ENCODE assay signal across 24 mouse cellular contexts in genomic region chr14:26525955-26526354, GRCm38 (mm10). TPM values are rescaled to one million over a fixed set of nuclear protein-coding genes. Genes with fewer than 3 reads are reported as not detected.
DNase-seq lines count a peak whose midpoint lies in the region; TF ChIP-seq lines count a peak whose summit lies in the region.
"Had no signal": no experiment of that assay in that cellular context is flagged by ENCODE, and none has a peak within 500 bp of the region (broad histone marks: within the 10 kb centered on the region; RNA-seq: fewer than 3 reads in every experiment).

No protein-coding gene starts in this region.

- peak; percentile 34 for DNase-seq in kidney, adult 2 months
- DNase-seq in kidney, adult 8-10 months: no peak
- DNase-seq in A20 (ENCODE audit: low read depth, low spot score): peak; percentile 32
- peak; percentile 48 for DNase-seq in R1 (ENCODE audit: low read depth, low spot score)
- DNase-seq in right cerebral cortex, adult 18-20 months: no peak
- no peak for DNase-seq in left cerebral cortex, adult 11 months (ENCODE audit: low spot score)
- DNase-seq: adrenal gland, adult 2 months; adrenal gland, postnatal 14 days; cerebellum, adult 11-12 months; cerebellum, adult 8-10 months; cerebellum, postnatal 10 days; cerebellum, postnatal 36 days; embryo, embryonic 11 days; gastrocnemius, postnatal 25 days; heart, adult 2 months had no signal

- 39% methylated on average over 3 of the region's 3 CpGs for WGBS in kidney, adult 2 months

- no peak for TF ChIP-seq CTCF in kidney, adult 2 months (conservative IDR thresholded peaks at IDR 0.05; ENCODE audit: insufficient read depth, insufficient read length, low read depth, low read length)

- peaks cover 35% of the 10 kb centered on the region for H3K4me1 ChIP-seq in kidney, adult 2 months (ENCODE audit: control insufficient read depth, insufficient read depth, low read length)

- TF ChIP-seq POLR2A in kidney, adult 2 months (IDR thresholded peaks at IDR 0.05; ENCODE audit: low read depth, low read length): no peak

- H3K27ac ChIP-seq in kidney, adult 2 months (ENCODE audit: insufficient read depth, low read depth, low read length): no peak overlapping the region
- H3K27ac ChIP-seq: embryonic facial prominence, embryonic 10.5 days; embryonic facial prominence, embryonic 13.5 days; forebrain, embryonic 12.5 days; forebrain, embryonic 15.5 days; heart, adult 2 months; heart, embryonic 10.5 days; heart, embryonic 13.5 days; hindbrain, embryonic 12.5 days; hindbrain, embryonic 15.5 days had no signal

- no peaks in the 10 kb centered on the region for H3K27me3 ChIP-seq in kidney, adult 2 months (replicated peaks; ENCODE audit: control insufficient read depth, insufficient read depth, low read length)
- H3K27me3 ChIP-seq: embryonic facial prominence, embryonic 13.5 days; forebrain, embryonic 12.5 days; forebrain, embryonic 15.5 days; heart, embryonic 13.5 days; hindbrain, embryonic 12.5 days; hindbrain, embryonic 15.5 days had no signal

- no peaks in the 10 kb centered on the region; the same call in 1 of the 2 replicates for H3K36me3 ChIP-seq in kidney, adult 2 months (ENCODE audit: control insufficient read depth, insufficient read depth, low read length)
- H3K36me3 ChIP-seq: forebrain, embryonic 15.5 days; hindbrain, embryonic 15.5 days had no signal

- H3K4me3 ChIP-seq in kidney, adult 2 months (ENCODE audit: insufficient read depth, low read depth, low read length): no peak overlapping the region
- H3K4me3 ChIP-seq: embryonic facial prominence, embryonic 10.5 days; embryonic facial prominence, embryonic 13.5 days; erythroblast, embryonic 14.5 days; forebrain, embryonic 12.5 days; forebrain, embryonic 15.5 days; heart, adult 2 months; heart, embryonic 10.5 days; heart, embryonic 13.5 days; hindbrain, embryonic 12.5 days; hindbrain, embryonic 15.5 days had no signal

RNA-seq across cellular contexts. Expression of gene Slmap, which starts 8.8 kb away (rescaled TPM):
- 19.3 and 20.0 TPM in 2 replicates for polyA plus RNA-seq in kidney, adult 2 months (2012; rRNA removed)

RNA-seq across cellular contexts. Expression of gene Dennd6a, which starts 47.7 kb away (rescaled TPM):
- polyA plus RNA-seq in kidney, adult 2 months (2012; rRNA removed): 11.5 and 12.0 TPM in 2 replicates

Comparison
In these comparisons a context has a peak if more than half of its experiments do, and no peak if none do; other contexts are left out.
1. DNase-seq: peak in kidney, adult 2 months (single experiment), A20 (single experiment) and R1 (single experiment); none in kidney, adult 8-10 months (0 of 2), right cerebral cortex, adult 18-20 months (single experiment) and left cerebral cortex, adult 11 months (single experiment).